Mouse (Mus musculus) frontal cortex, postnatal 14 days (tissue): ENCODE data around the gene Elf3.
"Not testable (repeated sequence)": the region's sequence is repeated elsewhere in the genome, so short reads cannot be mapped to it uniquely, and the experiment has no call there.

ENCODE experiments used
- DNase-seq, 2 experiments: peaks; one replicate each; pipeline ENCODE4 v3.0.0; 2022; ENCODE audit warnings: low spot score in 2 of 2

The Elf3 gene

GRCm38 (mm10) chr1:135237131-135237851 lies 21.1 kb downstream of the Elf3 start:
- DNase-seq = no peak

- no peak for DNase-seq
Observed at GRCm38 (mm10) chr1:135234771-135235170, 23.6 kb downstream of the Elf3 start.

- no peak for DNase-seq
Observed at GRCm38 (mm10) chr1:135233961-135234360, 24.4 kb downstream of the Elf3 start.

GRCm38 (mm10) chr1:135231878-135232277 lies 26.5 kb downstream of the Elf3 start:
- DNase-seq = not testable (repeated sequence)

- DNase-seq = no peak
Observed at GRCm38 (mm10) chr1:135227339-135227950, 30.9 kb downstream of the Elf3 start.

- no peak for DNase-seq
Observed at GRCm38 (mm10) chr1:135224981-135225604, 33.3 kb downstream of the Elf3 start.

GRCm38 (mm10) chr1:135224147-135224546 lies 34.2 kb downstream of the Elf3 start:
- no peak for DNase-seq

- DNase-seq = no peak
Observed at GRCm38 (mm10) chr1:135217607-135218233, 40.6 kb downstream of the Elf3 start.

GRCm38 (mm10) chr1:135213772-135214640 lies 44.4 kb downstream of the Elf3 start:
- no peak for DNase-seq

- DNase-seq = no peak
Observed at GRCm38 (mm10) chr1:135210421-135210820, 47.9 kb downstream of the Elf3 start.

- no peak for DNase-seq
Observed at GRCm38 (mm10) chr1:135208716-135209115, 49.7 kb downstream of the Elf3 start.

GRCm38 (mm10) chr1:135206586-135207339 lies 51.6 kb downstream of the Elf3 start:
- DNase-seq = no peak

- DNase-seq = no peak
Observed at GRCm38 (mm10) chr1:135205257-135205656, 53.1 kb downstream of the Elf3 start.

- no peak for DNase-seq
Observed at GRCm38 (mm10) chr1:135204196-135205126, 53.9 kb downstream of the Elf3 start.
